ENCODE assay signal across 14 mouse cellular contexts in genomic region chr5:13468856-13469255, GRCm38 (mm10).
DNase-seq lines count a peak whose midpoint lies in the region; ATAC-seq lines count a peak whose summit lies in the region.
"Had no signal": no experiment of that assay in that cellular context is flagged by ENCODE, and none has a peak within 500 bp of the region (broad histone marks: within the 10 kb centered on the region; RNA-seq: fewer than 3 reads in every experiment).

No protein-coding gene starts in this region.

- no peaks in the 10 kb centered on the region for H3K36me3 ChIP-seq in forebrain, embryonic 15.5 days
- no peaks in the 10 kb centered on the region for H3K36me3 ChIP-seq in forebrain, embryonic 12.5 days (replicated peaks)
- H3K36me3 ChIP-seq in hindbrain, embryonic 15.5 days, result no peaks in the 10 kb centered on the region
- H3K36me3 ChIP-seq in hindbrain, embryonic 11.5 days (ENCODE audit: control insufficient read depth, insufficient read depth, low read length), result no peaks in the 10 kb centered on the region
- H3K36me3 ChIP-seq in midbrain, embryonic 15.5 days (replicated peaks), result no peaks in the 10 kb centered on the region
- no peaks in the 10 kb centered on the region for H3K36me3 ChIP-seq in midbrain, embryonic 10.5 days
- H3K36me3 ChIP-seq in liver, embryonic 12.5 days, result no peaks in the 10 kb centered on the region

- H3K4me3 ChIP-seq in forebrain, embryonic 15.5 days, result no peak overlapping the region
- no peak overlapping the region for H3K4me3 ChIP-seq in forebrain, embryonic 12.5 days (replicated peaks)
- H3K4me3 ChIP-seq in hindbrain, embryonic 15.5 days, result no peak overlapping the region
- H3K4me3 ChIP-seq in hindbrain, embryonic 11.5 days (ENCODE audit: low read depth, low read length), result no peak overlapping the region
- no peak overlapping the region for H3K4me3 ChIP-seq in midbrain, embryonic 15.5 days
- H3K4me3 ChIP-seq in midbrain, embryonic 10.5 days, result no peak overlapping the region
- H3K4me3 ChIP-seq in liver, embryonic 12.5 days, result no peak overlapping the region
- H3K4me3 ChIP-seq: embryonic facial prominence, embryonic 13.5 days had no signal

- H3K27ac ChIP-seq in forebrain, embryonic 15.5 days (replicated peaks), result peak overlapping the region; percentile 44; the same call in 1 of the 2 replicates
- no peak overlapping the region for H3K27ac ChIP-seq in forebrain, embryonic 12.5 days
- H3K27ac ChIP-seq in hindbrain, embryonic 15.5 days (replicated peaks), result no peak overlapping the region
- no peak overlapping the region for H3K27ac ChIP-seq in hindbrain, embryonic 11.5 days (ENCODE audit: low read depth, low read length)
- H3K27ac ChIP-seq in midbrain, embryonic 15.5 days, result no peak overlapping the region
- H3K27ac ChIP-seq in midbrain, embryonic 10.5 days (replicated peaks), result no peak overlapping the region
- no peak overlapping the region for H3K27ac ChIP-seq in liver, embryonic 12.5 days
- H3K27ac ChIP-seq: liver, embryonic 14.5 days had no signal

- DNase-seq in hindbrain, embryonic 11.5 days (ENCODE audit: low spot score), result no peak
- no peak for DNase-seq in midbrain, embryonic 10.5 days (ENCODE audit: low spot score)
- DNase-seq in retina, postnatal 1 day, result peak; percentile 21
- DNase-seq: cerebellum, adult 18-20 months; kidney, adult 11 months; lung, postnatal 14 days; thymus, postnatal 4 days had no signal

- ATAC-seq in forebrain, embryonic 15.5 days (replicated peaks), result 0 out of 2 replicates have a peak, but pooled peaks have one; percentile 5
- no peak for ATAC-seq in forebrain, embryonic 12.5 days (ENCODE audit: low FRiP score)
- ATAC-seq in hindbrain, embryonic 15.5 days (ENCODE audit: low FRiP score, low read depth), result 0 out of 2 replicates have a peak, but pooled peaks have one; percentile 30
- no peak for ATAC-seq in hindbrain, embryonic 11.5 days (ENCODE audit: low FRiP score)
- 0 out of 2 replicates have a peak, but pooled peaks have one; percentile 37 for ATAC-seq in midbrain, embryonic 15.5 days (replicated peaks)
- no peak for ATAC-seq in liver, embryonic 12.5 days

- no peaks in the 10 kb centered on the region for H3K27me3 ChIP-seq in forebrain, embryonic 15.5 days
- H3K27me3 ChIP-seq in forebrain, embryonic 12.5 days, result no peaks in the 10 kb centered on the region
- no peaks in the 10 kb centered on the region for H3K27me3 ChIP-seq in hindbrain, embryonic 15.5 days
- no peaks in the 10 kb centered on the region for H3K27me3 ChIP-seq in hindbrain, embryonic 11.5 days (ENCODE audit: control insufficient read depth, insufficient read depth, low read length)
- H3K27me3 ChIP-seq in midbrain, embryonic 15.5 days (replicated peaks), result no peaks in the 10 kb centered on the region
- no peaks in the 10 kb centered on the region for H3K27me3 ChIP-seq in midbrain, embryonic 10.5 days (ENCODE audit: low read depth, poor library complexity, severe bottlenecking)
- H3K27me3 ChIP-seq in liver, embryonic 12.5 days (replicated peaks), result no peaks in the 10 kb centered on the region
- H3K27me3 ChIP-seq: embryonic facial prominence, embryonic 13.5 days had no signal

- peaks cover 21% of the 10 kb centered on the region for H3K4me1 ChIP-seq in forebrain, embryonic 15.5 days
- H3K4me1 ChIP-seq in forebrain, embryonic 12.5 days, result no peaks in the 10 kb centered on the region; the same call in none of the 2 replicates
- H3K4me1 ChIP-seq in hindbrain, embryonic 15.5 days (replicated peaks), result 0 out of 2 replicates have a peak, but pooled peaks cover 4% of the 10 kb centered on the region
- no peaks in the 10 kb centered on the region for H3K4me1 ChIP-seq in hindbrain, embryonic 11.5 days (replicated peaks; ENCODE audit: control insufficient read depth, insufficient read depth, low read length)
- no peaks in the 10 kb centered on the region for H3K4me1 ChIP-seq in midbrain, embryonic 15.5 days
- H3K4me1 ChIP-seq in midbrain, embryonic 10.5 days, result no peaks in the 10 kb centered on the region
- no peaks in the 10 kb centered on the region for H3K4me1 ChIP-seq in liver, embryonic 12.5 days

- H3K4me2 ChIP-seq in forebrain, embryonic 15.5 days (replicated peaks), result peak overlapping the region; percentile 13; the same call in 1 of the 2 replicates
- no peak overlapping the region for H3K4me2 ChIP-seq in forebrain, embryonic 12.5 days
- no peak overlapping the region for H3K4me2 ChIP-seq in hindbrain, embryonic 15.5 days
- H3K4me2 ChIP-seq in hindbrain, embryonic 11.5 days (replicated peaks; ENCODE audit: low read depth, low read length), result no peak overlapping the region
- no peak overlapping the region for H3K4me2 ChIP-seq in midbrain, embryonic 15.5 days
- H3K4me2 ChIP-seq in liver, embryonic 12.5 days, result no peak overlapping the region
- H3K4me2 ChIP-seq: embryonic facial prominence, embryonic 13.5 days had no signal

- WGBS in forebrain, embryonic 15.5 days, result 24% methylated on average over 7 of the region's 7 CpGs
- 54% methylated on average over 7 of the region's 7 CpGs for WGBS in forebrain, embryonic 12.5 days
- WGBS in hindbrain, embryonic 15.5 days, result 48% methylated on average over 7 of the region's 7 CpGs
- WGBS in hindbrain, embryonic 11.5 days, result 74% methylated on average over 7 of the region's 7 CpGs
- WGBS in midbrain, embryonic 15.5 days, result 41% methylated on average over 7 of the region's 7 CpGs
- WGBS in midbrain, embryonic 10.5 days, result 58% methylated on average over 7 of the region's 7 CpGs
- WGBS in liver, embryonic 12.5 days (ENCODE audit: insufficient replicate concordance), result 78% methylated on average over 7 of the region's 7 CpGs

- no peaks in the 10 kb centered on the region for H3K9me3 ChIP-seq in forebrain, embryonic 15.5 days
- no peaks in the 10 kb centered on the region for H3K9me3 ChIP-seq in forebrain, embryonic 12.5 days
- H3K9me3 ChIP-seq in hindbrain, embryonic 15.5 days, result no peaks in the 10 kb centered on the region
- H3K9me3 ChIP-seq in hindbrain, embryonic 11.5 days (ENCODE audit: control insufficient read depth, low read length), result no peaks in the 10 kb centered on the region
- no peaks in the 10 kb centered on the region for H3K9me3 ChIP-seq in midbrain, embryonic 15.5 days
- H3K9me3 ChIP-seq in midbrain, embryonic 10.5 days (replicated peaks), result no peaks in the 10 kb centered on the region
- H3K9me3 ChIP-seq in liver, embryonic 12.5 days (replicated peaks), result no peaks in the 10 kb centered on the region
- H3K9me3 ChIP-seq: embryonic facial prominence, embryonic 13.5 days had no signal

- no peak overlapping the region for H3K9ac ChIP-seq in forebrain, embryonic 15.5 days (replicated peaks)
- no peak overlapping the region for H3K9ac ChIP-seq in forebrain, embryonic 12.5 days
- no peak overlapping the region for H3K9ac ChIP-seq in hindbrain, embryonic 15.5 days
- H3K9ac ChIP-seq in hindbrain, embryonic 11.5 days (ENCODE audit: low read depth, low read length), result no peak overlapping the region
- no peak overlapping the region for H3K9ac ChIP-seq in midbrain, embryonic 15.5 days
- H3K9ac ChIP-seq in liver, embryonic 12.5 days, result no peak overlapping the region
- H3K9ac ChIP-seq: embryonic facial prominence, embryonic 13.5 days; liver, embryonic 14.5 days had no signal

Comparison
In these comparisons a context has a peak if more than half of its experiments do, and no peak if none do; other contexts are left out.
1. ATAC-seq: peak in forebrain, embryonic 15.5 days (single experiment), hindbrain, embryonic 15.5 days (single experiment) and midbrain, embryonic 15.5 days (single experiment); none in forebrain, embryonic 12.5 days (single experiment), hindbrain, embryonic 11.5 days (single experiment) and liver, embryonic 12.5 days (single experiment).